Mouse (Mus musculus) lung, embryonic 16.5 days (tissue): Measurements from ENCODE around the gene Tmem214. TPM values are rescaled to one million over a fixed set of nuclear protein-coding genes. Genes with fewer than 3 reads are reported as not detected.

Experiments
- ATAC-seq: fragments of 200-750 bp; cut with Nextera tagmentation; 2 replicates; pipeline ENCODE4 v1.8.0; 2017; ENCODE audit warnings: low read depth, mild to moderate bottlenecking, moderate library complexity
- H3K27ac ChIP-seq: fragments of 300-500 bp; sonication (generic); 2 replicates; pipeline ENCODE4 v1.5.1; 2014; ENCODE audit warnings: mild to moderate bottlenecking, control low read depth, low read length
- H3K27me3 ChIP-seq: fragments of 300-500 bp; sonication (generic); 2 replicates; pipeline ENCODE4 v1.6.1; 2014; ENCODE audit warnings: low read depth, low read length, mixed read lengths; ENCODE audit not compliant: control insufficient read depth, insufficient read depth
- H3K36me3 ChIP-seq: fragments of 300-500 bp; sonication (generic); 2 replicates; pipeline ENCODE4 v1.6.1; 2014; ENCODE audit warnings: low read length; ENCODE audit not compliant: control insufficient read depth, insufficient read depth
- H3K4me1 ChIP-seq: fragments of 300-500 bp; sonication (generic); replicated peaks from 2 replicates; pipeline ENCODE4 v1.6.1; 2014; ENCODE audit warnings: low read length, mixed read lengths; ENCODE audit not compliant: control insufficient read depth, insufficient read depth
- H3K4me2 ChIP-seq: fragments of 300-500 bp; sonication (generic); 2 replicates; pipeline ENCODE4 v1.6.1; 2014; ENCODE audit warnings: low read depth, low read length, control low read depth
- H3K4me3 ChIP-seq: fragments of 300-500 bp; sonication (generic); 2 replicates; pipeline ENCODE4 v1.5.1; 2014; ENCODE audit warnings: mild to moderate bottlenecking, low read length, control low read depth
- H3K9ac ChIP-seq: fragments of 300-500 bp; sonication (generic); 2 replicates; pipeline ENCODE4 v1.6.1; 2014; ENCODE audit warnings: low read length, control low read depth
- H3K9me3 ChIP-seq: fragments of 300-500 bp; sonication (generic); 2 replicates; pipeline ENCODE4 v1.6.1; 2016; ENCODE audit warnings: low read length; ENCODE audit not compliant: control insufficient read depth
- WGBS: fragments of 180-500 bp; shearing (Covaris S2); extraction: QIAGEN DNeasy Blood & Tissue Kit; methylation state at CpG from one replicate; pipeline ENCODE4 v1.1.7; 2014; 5-methylcytosine and 5-hydroxymethylcytosine counted together
- polyA plus RNA-seq: library from polyadenylated mRNA; unstranded; fragments of >200 nt; fragmentation: Nextera tagmentation; extraction: Ambion mirVana; gene quantifications from 2 replicates; pipeline ENCODE4 v1.2.1, GENCODE M21; 2015

Gene Tmem214
- polyA plus RNA-seq, 1 experiment from 2014 or later, result 84.4 TPM

DNA sequence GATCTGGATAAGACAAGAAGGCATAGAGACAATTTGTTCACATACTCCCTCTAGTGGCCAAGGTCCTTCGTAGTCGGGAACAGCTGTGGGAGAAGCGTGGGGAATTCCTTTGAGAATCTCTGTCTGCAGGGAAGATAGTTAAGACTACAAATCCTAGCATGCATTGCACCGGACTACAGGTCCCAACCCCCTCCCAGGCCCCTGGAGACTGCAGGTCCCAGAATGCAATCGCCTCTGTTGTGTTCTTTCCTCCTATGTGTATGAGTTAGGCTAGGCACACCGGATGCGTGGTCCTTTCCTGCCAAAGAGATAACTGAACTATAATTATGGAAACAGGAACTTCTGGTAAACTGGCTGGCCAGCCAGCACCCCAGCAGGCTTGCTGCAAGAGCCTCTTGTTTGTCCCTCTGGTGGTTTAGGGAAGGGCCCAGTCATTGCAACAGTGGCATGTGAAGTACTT, 48.2 kb downstream of the Tmem214 start:
- Histone ChIP-seq H3K9ac (no peak overlapping the region), H3K9me3 (no peaks in the 10 kb centered on the region), H3K4me3 (peak overlapping the region; percentile 67), H3K4me2 (peak overlapping the region; percentile 84), H3K4me1 (peaks cover 37% of the 10 kb centered on the region), H3K27ac (peak overlapping the region; percentile 98), H3K36me3 (peaks cover 10% of the 10 kb centered on the region), H3K27me3 (no peaks in the 10 kb centered on the region)
- peak; percentile 68 for ATAC-seq
- WGBS, result 5% methylated on average over 7 of the region's 7 CpGs

DNA sequence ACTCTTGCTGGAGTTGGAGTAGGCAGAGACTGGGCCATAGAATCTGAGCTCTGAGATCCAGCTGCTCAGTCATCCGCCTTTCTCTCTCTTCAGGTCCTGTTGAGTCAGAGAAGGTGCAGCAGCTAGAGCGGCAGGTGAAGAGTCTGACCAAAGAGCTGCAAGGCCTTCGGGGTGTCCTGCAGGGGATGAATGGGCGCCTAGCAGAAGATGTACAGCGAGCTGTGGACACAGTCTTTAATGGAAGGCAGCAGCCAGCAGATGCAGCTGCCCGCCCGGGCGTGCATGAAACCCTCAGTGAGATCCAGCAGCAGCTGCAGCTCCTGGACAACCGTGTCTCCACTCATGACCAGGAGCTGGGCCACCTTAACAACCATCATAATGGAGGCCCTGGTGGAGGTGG, 49.0 kb downstream of the Tmem214 start:
- peaks cover 33% of the 10 kb centered on the region for H3K4me1 ChIP-seq
- no peak overlapping the region for H3K9ac ChIP-seq
- no peaks in the 10 kb centered on the region for H3K27me3 ChIP-seq
- H3K9me3 ChIP-seq, result no peaks in the 10 kb centered on the region
- H3K4me2 ChIP-seq, result no peak overlapping the region
- H3K27ac ChIP-seq, result peak overlapping the region; percentile 68
- H3K36me3 ChIP-seq, result peaks cover 10% of the 10 kb centered on the region
- WGBS, result 93% methylated on average over 9 of the region's 9 CpGs
- ATAC-seq, result no peak
- no peak overlapping the region for H3K4me3 ChIP-seq

DNA sequence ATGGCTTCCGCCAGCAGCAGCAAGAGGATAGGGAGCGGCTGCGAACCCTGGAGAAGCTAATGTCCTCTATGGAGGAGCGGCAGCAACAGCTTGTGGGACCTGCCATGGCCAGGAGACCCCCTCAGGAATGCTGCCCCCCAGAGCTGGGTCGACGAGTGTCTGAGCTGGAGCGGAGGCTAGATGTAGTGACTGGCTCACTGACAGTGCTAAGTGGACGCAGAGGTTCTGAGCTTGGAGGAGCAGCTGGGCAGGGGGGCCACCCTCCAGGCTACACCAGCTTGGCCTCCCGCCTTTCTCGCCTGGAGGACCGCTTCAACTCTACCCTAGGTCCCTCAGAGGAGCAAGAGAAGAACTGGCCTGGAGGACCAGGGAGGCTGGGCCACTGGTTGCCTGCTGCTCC, 49.5 kb downstream of the Tmem214 start:
- H3K9me3 ChIP-seq, result no peaks in the 10 kb centered on the region
- H3K36me3 ChIP-seq, result peaks cover 10% of the 10 kb centered on the region
- peaks cover 33% of the 10 kb centered on the region for H3K4me1 ChIP-seq
- H3K4me3 ChIP-seq, result no peak overlapping the region
- H3K27ac ChIP-seq, result no peak overlapping the region
- no peak overlapping the region for H3K9ac ChIP-seq
- no peak for ATAC-seq
- H3K4me2 ChIP-seq, result no peak overlapping the region
- 82% methylated on average over 11 of the region's 11 CpGs for WGBS
- no peaks in the 10 kb centered on the region for H3K27me3 ChIP-seq

DNA sequence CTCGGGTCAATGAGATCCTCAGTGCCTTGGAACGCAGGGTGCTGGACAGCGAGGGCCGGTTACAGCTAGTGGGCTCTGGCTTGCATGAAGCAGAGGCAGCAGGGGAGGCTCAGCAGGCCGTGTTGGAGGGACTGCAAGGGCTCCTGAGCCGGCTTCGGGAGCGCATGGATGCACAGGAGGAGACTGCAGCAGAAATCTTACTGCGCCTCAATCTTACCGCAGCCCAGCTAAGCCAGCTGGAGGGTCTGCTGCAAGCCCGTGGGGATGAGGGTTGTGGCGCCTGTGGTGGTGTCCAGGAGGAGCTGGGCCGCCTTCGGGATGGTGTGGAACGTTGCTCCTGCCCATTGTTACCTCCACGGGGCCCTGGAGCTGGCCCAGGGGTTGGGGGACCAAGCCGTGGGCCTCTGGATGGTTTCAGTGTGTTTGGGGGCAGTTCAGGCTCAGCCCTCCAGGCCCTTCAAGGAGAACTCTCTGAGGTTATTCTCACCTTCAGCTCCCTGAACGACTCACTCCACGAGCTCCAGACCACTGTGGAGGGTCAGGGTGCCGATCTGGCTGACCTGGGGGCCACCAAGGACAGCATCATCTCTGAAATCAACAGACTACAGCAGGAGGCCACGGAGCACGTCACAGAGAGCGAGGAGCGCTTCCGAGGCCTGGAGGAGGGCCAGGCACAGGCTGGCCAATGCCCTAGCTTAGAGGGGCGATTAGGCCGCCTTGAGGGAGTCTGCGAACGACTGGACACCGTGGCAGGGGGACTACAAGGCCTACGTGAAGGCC, 50.3 kb downstream of the Tmem214 start:
- no peak overlapping the region for H3K27ac ChIP-seq
- H3K4me3 ChIP-seq, result no peak overlapping the region
- no peaks in the 10 kb centered on the region for H3K27me3 ChIP-seq
- H3K4me1 ChIP-seq, result peaks cover 30% of the 10 kb centered on the region
- no peaks in the 10 kb centered on the region for H3K9me3 ChIP-seq
- no peak overlapping the region for H3K9ac ChIP-seq
- WGBS, result 86% methylated on average over 31 of the region's 31 CpGs
- H3K4me2 ChIP-seq, result no peak overlapping the region
- H3K36me3 ChIP-seq, result peaks cover 10% of the 10 kb centered on the region
- no peak for ATAC-seq

- H3K4me1 ChIP-seq, result peaks cover 29% of the 10 kb centered on the region
- WGBS, result 80% methylated on average over 8 of the region's 8 CpGs
- no peaks in the 10 kb centered on the region; the same call in 1 of the 2 replicates for H3K27me3 ChIP-seq
- H3K4me2 ChIP-seq, result no peak overlapping the region
- no peaks in the 10 kb centered on the region for H3K9me3 ChIP-seq
- ATAC-seq, result no peak
- H3K36me3 ChIP-seq, result peaks cover 10% of the 10 kb centered on the region
- H3K4me3 ChIP-seq, result no peak overlapping the region
- H3K27ac ChIP-seq, result no peak overlapping the region
- no peak overlapping the region for H3K9ac ChIP-seq
Measured at GRCm38 (mm10) chr5:30918691-30919090, 50.9 kb downstream of the Tmem214 start.

GRCm38 (mm10) chr5:30919831-30920614, 52.2 kb downstream of the Tmem214 start:
- Histone ChIP-seq H3K4me2 (peak overlapping the region; percentile 65), H3K4me3 (no peak overlapping the region), H3K9me3 (no peaks in the 10 kb centered on the region), H3K9ac (no peak overlapping the region), H3K4me1 (peaks cover 29% of the 10 kb centered on the region), H3K27ac (no peak overlapping the region), H3K27me3 (no peaks in the 10 kb centered on the region; the same call in 1 of the 2 replicates), H3K36me3 (peaks cover 10% of the 10 kb centered on the region)
- no peak for ATAC-seq
- 55% methylated on average over 11 of the region's 11 CpGs for WGBS

DNA sequence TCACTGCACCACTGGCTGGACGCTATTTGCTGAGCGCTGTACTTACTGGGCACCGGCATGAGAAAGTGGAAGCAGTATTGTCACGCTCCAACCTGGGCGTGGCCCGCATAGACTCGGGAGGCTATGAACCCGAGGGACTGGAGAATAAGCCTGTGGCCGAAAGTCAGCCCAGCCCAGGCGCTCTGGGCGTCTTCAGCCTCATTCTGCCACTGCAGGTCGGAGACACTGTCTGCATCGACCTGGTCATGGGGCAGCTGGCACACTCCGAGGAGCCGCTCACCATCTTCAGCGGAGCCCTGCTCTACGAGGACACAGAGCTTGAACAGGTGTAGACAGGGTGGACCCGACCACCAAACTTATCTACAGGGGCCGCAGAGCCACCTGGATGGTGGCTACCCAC, 52.8 kb downstream of the Tmem214 start:
- no peak overlapping the region for H3K9ac ChIP-seq
- peak overlapping the region; percentile 65 for H3K4me2 ChIP-seq
- no peak overlapping the region for H3K27ac ChIP-seq
- H3K27me3 ChIP-seq, result no peaks in the 10 kb centered on the region; the same call in 1 of the 2 replicates
- H3K4me3 ChIP-seq, result peak overlapping the region; percentile 56
- H3K9me3 ChIP-seq, result no peaks in the 10 kb centered on the region
- H3K4me1 ChIP-seq, result peaks cover 26% of the 10 kb centered on the region
- no peak for ATAC-seq
- peaks cover 10% of the 10 kb centered on the region for H3K36me3 ChIP-seq
- WGBS, result 55% methylated on average over 19 of the region's 19 CpGs

GRCm38 (mm10) chr5:30921256-30922033, 53.6 kb downstream of the Tmem214 start, which contains the start of gene Khk:
Khk (plus strand) TSS chr5:30921431.
- under 1% methylated on average over 36 of the region's 40 CpGs for WGBS
- H3K27ac ChIP-seq, result peak within 1 kb of the TSS; percentile 80
- ATAC-seq, result peak; percentile 84
- no peaks in the 10 kb centered on the region; the same call in 1 of the 2 replicates for H3K27me3 ChIP-seq
- peak within 1 kb of the TSS; percentile 65 for H3K4me2 ChIP-seq
- H3K9ac ChIP-seq, result peak within 1 kb of the TSS; percentile 70
- no peaks in the 10 kb centered on the region for H3K9me3 ChIP-seq
- H3K36me3 ChIP-seq, result peaks cover 10% of the 10 kb centered on the region
- peaks cover 23% of the 10 kb centered on the region for H3K4me1 ChIP-seq
- H3K4me3 ChIP-seq, result peak within 1 kb of the TSS; percentile 56
